Mouse (Mus musculus): ENCODE measurements at regions not wholly inside any gene's neighbourhood (a gene's known extent, or its start where the extent isn't known, plus 50 kb on each side); places are given as distances from the start of the nearest gene placed in this dataset.
"Not testable (repeated sequence)": the region's sequence is repeated elsewhere in the genome, so short reads cannot be mapped to it uniquely, and the experiment has no call there.

DNA sequence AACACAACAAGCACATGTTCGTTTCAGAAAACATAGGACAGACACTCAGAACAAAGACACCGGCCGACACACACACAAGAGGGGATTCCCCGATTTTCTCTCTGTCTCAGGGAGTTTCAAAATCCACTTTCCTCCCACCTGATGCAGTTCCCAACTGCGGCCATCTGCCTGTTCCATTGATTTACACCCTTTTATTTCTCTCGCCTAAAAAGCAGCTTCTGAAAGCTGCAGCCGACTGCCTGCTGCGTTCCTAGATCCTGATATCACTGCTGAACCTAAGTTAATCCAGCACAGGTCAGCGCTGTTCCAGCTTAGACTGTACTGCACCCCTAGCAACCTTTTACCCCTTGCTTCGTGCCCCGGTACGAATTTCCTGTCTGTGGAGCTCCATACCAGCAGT is 237.0 kb downstream of the Impad1 start:
- CTCF ChIA-PET, result no interaction called here

DNA sequence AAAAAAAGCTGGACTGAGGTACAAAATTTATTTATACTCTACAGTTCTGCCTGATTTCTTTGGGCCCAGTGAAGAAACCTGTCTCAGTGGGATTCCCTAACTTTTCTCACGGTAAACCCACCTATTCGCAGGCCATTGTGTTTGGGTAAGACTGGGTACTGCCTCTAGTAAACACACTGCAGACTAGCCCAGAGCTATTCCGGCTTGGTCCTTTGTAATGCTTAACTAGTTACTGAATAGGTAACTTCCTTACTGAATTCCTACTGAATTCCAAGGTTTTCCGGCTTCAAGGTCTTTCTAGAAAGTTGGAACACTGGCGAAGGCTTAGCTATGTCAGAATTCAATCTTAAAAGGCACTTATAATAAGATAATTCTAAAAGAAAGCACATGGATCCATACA is 242.9 kb downstream of the Impad1 start:
- CTCF ChIA-PET, result no interaction called here

- CTCF ChIA-PET, result no interaction called here
These were observed 243.3 kb downstream of the Impad1 start for GRCm38 (mm10) chr4:4549893-4550292.

GRCm38 (mm10) chr4:4537172-4537753 is 255.9 kb downstream of the Impad1 start:
- CTCF ChIA-PET, result no interaction called here

- CTCF ChIA-PET, result no interaction called here
These were observed 261.0 kb downstream of the Impad1 start for GRCm38 (mm10) chr4:4532196-4532595.

GRCm38 (mm10) chr4:4528311-4528710 is 264.8 kb downstream of the Impad1 start:
- CTCF ChIA-PET, result no interaction called here

- CTCF ChIA-PET, result no interaction called here
These were observed 271.4 kb downstream of the Impad1 start for GRCm38 (mm10) chr4:4521757-4522156.

DNA sequence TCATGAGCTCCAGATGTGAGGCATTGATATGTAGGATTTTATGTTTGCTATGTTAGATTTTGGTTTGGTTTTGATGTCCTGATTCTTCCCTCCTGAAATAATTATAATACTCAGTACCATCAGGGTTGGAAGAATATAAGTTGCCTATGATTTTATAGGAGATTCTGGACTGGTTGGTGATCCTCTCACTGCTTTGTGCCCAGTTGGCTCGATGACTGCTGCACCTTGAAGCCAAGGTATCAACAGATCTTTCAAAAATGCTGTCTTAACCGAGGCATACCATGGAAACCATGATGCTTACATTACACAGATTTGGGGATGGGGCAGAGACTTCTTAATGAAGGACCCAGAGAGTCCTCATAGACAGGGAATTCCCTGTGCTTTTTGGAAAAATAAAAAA is 274.4 kb downstream of the Impad1 start:
- CTCF ChIA-PET, result no interaction called here

DNA sequence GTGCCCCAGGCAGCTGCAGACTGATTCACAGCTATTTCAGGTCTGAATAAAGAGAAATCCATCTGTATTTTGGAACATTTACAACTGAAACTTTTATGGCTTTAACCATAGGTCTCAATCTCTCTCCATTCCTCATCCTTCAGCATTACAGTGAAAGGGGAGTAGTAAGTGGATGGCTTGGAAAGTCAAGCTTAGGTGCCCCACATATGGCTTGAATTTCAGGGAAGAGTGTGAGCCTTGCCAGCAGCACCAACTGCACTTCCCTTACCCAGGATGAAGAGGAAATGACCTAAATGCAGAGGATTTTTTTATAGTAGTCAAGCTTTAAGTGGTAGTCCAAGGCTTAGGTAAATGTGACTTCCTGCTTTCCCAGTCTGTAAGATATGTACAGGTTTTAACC is 279.8 kb downstream of the Impad1 start:
- CTCF ChIA-PET, result no interaction called here

GRCm38 (mm10) chr4:4510180-4510920 is 282.8 kb downstream of the Impad1 start:
- CTCF ChIA-PET, result no interaction called here

- CTCF ChIA-PET, result no interaction called here
These were observed 283.9 kb downstream of the Impad1 start for GRCm38 (mm10) chr4:4509296-4509695.

DNA sequence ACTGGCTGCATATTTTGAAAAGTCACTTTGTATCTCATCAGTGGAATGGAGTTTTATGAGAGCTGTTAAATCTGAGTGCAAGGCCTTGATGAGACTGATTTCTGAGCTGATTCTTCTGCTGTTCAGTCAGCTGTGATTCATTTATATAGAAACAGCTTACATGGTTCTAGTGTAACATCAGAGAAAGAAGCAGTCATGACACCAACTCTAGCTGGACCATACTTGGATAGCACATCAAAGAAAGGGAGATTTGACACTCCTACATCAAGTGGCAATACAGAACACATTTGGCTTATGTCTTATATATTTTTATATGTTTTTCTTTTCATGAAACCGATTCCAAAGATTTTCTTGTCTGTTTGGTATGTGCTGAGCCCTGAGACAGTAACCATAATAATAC is 296.0 kb downstream of the Impad1 start:
- CTCF ChIA-PET, result no interaction called here

- CTCF ChIA-PET, result no interaction called here
These were observed 297.0 kb downstream of the Impad1 start for GRCm38 (mm10) chr4:4496181-4496580.

- CTCF ChIA-PET, result no interaction called here
These were observed 327.9 kb downstream of the Impad1 start for GRCm38 (mm10) chr4:4465169-4465714.

DNA sequence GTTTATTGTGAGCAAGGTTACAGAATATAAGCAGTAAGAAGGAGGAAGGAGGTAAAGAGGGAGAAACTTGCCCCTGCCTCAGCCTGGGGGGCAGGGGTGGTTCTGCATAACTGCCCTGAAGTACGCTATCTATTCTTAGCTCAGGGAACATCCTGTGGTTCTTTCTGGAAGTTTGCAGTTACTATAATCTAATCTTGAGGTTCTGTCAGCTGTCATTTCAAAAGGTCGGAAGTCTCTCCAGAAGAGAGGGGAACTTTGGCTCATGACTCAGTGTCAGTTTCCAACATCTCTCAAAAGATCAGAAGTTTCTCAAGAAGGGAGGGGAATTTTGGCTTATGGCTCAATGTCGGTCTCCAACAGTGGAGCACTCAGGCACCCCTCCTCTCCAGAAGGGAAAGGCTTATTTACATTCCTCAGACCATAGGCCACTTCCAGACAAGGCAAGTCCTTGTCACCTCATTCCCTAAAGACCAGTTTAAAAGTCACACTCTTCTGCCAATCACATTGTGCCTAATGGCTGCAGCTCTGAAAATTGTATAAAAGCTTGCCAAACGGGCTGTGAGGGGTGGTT is 328.9 kb downstream of the Impad1 start:
- CTCF ChIA-PET, result interaction anchor here (0.6 kb wide), 1 partner anchor 10 kb away, joined by 3 read pairs; no protein-coding TSS in a partner anchor

DNA sequence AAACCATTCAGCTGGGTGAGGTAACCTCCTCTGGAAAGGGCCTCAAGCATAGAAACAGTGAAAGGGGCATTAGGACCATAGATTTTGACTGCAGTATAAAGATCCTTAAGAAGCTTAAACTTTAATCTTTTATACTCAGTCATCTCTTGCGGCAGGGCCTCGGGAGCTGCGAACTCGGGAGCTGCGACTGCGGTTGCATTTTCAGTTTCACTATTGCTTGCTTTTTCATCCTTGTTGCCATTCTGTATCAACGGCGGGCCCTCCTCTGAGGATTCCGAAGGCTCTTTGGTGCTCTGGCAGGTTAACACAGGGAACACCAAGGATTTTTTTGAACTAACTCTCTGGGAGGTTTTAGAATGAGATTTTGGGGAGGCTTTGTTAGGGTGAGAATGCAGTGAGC is 333.9 kb downstream of the Impad1 start:
- CTCF ChIA-PET, result no interaction called here

- CTCF ChIA-PET, result no interaction called here
These were observed 343.1 kb downstream of the Impad1 start for GRCm38 (mm10) chr4:4450104-4450503.

DNA sequence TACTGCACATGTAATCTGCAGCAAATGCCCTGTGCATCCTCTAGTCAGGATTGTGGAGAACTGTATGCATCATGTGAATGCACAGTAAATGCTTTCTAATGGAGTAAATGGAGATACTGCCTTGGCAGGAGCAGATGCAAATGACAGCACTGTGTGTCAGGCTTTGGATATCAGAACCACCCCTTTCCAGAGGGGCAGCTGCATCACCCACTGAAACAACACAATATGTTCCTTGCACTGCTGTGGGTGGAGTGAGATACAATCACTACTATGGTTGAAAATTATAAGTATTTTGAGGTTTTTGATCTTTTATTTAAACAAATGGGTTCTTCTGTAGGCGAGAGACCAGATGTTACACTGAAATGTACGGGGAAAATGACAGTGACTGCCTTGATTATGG is 350.5 kb downstream of the Impad1 start:
- CTCF ChIA-PET, result no interaction called here

DNA sequence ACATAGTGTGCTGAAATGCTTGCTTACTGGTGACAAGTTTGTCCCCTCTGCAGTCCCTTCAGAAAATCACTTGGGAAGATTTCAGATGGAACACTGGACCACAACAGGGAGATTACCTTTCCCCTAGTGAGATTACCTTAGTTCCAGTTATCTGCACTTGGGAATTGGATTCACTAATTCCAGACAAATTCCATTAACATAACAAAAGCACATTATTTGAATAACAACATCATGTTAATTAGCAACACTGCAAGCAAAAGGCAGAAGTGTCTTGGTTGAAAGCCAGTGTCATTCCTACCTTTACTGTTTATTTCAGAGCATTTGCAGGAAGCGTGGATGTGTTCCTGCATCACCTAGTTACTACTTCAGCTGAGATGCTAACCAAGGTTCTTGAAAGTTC is 355.6 kb downstream of the Impad1 start:
- CTCF ChIA-PET, result no interaction called here

DNA sequence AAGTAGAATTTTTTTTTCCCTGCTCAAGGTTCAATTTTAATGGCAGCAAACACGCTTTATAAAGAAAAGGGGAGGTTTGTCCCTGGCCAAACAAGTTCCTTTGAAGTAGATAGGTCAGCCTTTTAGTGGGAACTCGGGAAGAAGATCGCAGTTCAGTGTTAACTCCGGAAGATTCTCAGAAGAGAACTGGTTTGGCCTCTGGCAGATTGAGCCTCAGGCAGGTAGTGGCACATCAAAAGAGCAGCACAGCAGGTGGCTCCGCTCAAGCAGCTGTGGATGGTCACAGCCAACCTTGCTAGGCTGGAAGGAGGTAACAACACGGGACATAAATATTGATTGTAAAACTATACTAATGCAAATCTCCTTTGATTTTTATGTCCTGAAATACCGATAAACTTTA is 347.2 kb upstream of the Sdr16c6 start:
- CTCF ChIA-PET, result not testable (repeated sequence)

- CTCF ChIA-PET, result no interaction called here
These were observed 326.5 kb upstream of the Sdr16c6 start for GRCm38 (mm10) chr4:4403812-4404211.

GRCm38 (mm10) chr4:4397410-4397809 is 320.1 kb upstream of the Sdr16c6 start:
- CTCF ChIA-PET, result no interaction called here

GRCm38 (mm10) chr4:4380024-4380590 is 302.8 kb upstream of the Sdr16c6 start:
- CTCF ChIA-PET, result no interaction called here
